Mouse (Mus musculus) heart, postnatal 0 days (tissue): ENCODE measurements around the gene Pten.

Experiments
- CTCF ChIP-seq: IDR thresholded peaks from 2 replicates; pipeline ENCODE4 v1.5.1; 2016; ENCODE audit warnings: antibody characterized with exemption, control low read depth, low read depth
- EP300 ChIP-seq: IDR thresholded peaks from 2 replicates; pipeline ENCODE4 v1.6.1; 2016; ENCODE audit warnings: antibody characterized with exemption, low read depth

GRCm38 (mm10) chr19:32713471-32713870 is 43.8 kb upstream of the Pten start:
- no peak for TF ChIP-seq CTCF
- no peak for TF ChIP-seq EP300
